Mouse (Mus musculus) small intestine, adult 2 months (tissue): ENCODE data around the gene Lhfpl2.

Experiments
- CTCF ChIP-seq: fragments of 200-500 bp; IDR thresholded peaks from 2 replicates; pipeline ENCODE4 v1.5.1; 2012; ENCODE audit warnings: low read depth, mild to moderate bottlenecking, control low read depth, inconsistent platforms, low read length, moderate library complexity, mixed read lengths; ENCODE audit not compliant: insufficient replicate concordance, insufficient read length; ENCODE audit errors: extremely low read depth
- POLR2A ChIP-seq: fragments of 200-500 bp; IDR thresholded peaks from 2 replicates; pipeline ENCODE4 v1.6.1; 2012; ENCODE audit warnings: low read depth, mild to moderate bottlenecking, control low read depth, inconsistent platforms, low read length, moderate library complexity

- no peak for TF ChIP-seq CTCF
- no peak for TF ChIP-seq POLR2A
Measured at GRCm38 (mm10) chr13:94089286-94089685, 31.7 kb downstream of the Lhfpl2 start.
